Mouse (Mus musculus) lung, embryonic 16.5 days (tissue): ENCODE results near the gene Slc12a8. TPM values are rescaled to one million over a fixed set of nuclear protein-coding genes. Genes with fewer than 3 reads are reported as not detected.
A peak's percentile ranks its signal among the peaks of the same experiment; 100 is the strongest.

Experiments used
- ATAC-seq: fragments of 200-750 bp; cut with Nextera tagmentation; 2 replicates; pipeline ENCODE4 v1.8.0; 2017; ENCODE audit warnings: low read depth, mild to moderate bottlenecking, moderate library complexity
- H3K27ac ChIP-seq: fragments of 300-500 bp; sonication (generic); 2 replicates; pipeline ENCODE4 v1.5.1; 2014; ENCODE audit warnings: mild to moderate bottlenecking, control low read depth, low read length
- H3K27me3 ChIP-seq: fragments of 300-500 bp; sonication (generic); 2 replicates; pipeline ENCODE4 v1.6.1; 2014; ENCODE audit warnings: low read depth, low read length, mixed read lengths; ENCODE audit not compliant: control insufficient read depth, insufficient read depth
- H3K36me3 ChIP-seq: fragments of 300-500 bp; sonication (generic); 2 replicates; pipeline ENCODE4 v1.6.1; 2014; ENCODE audit warnings: low read length; ENCODE audit not compliant: control insufficient read depth, insufficient read depth
- H3K4me1 ChIP-seq: fragments of 300-500 bp; sonication (generic); replicated peaks from 2 replicates; pipeline ENCODE4 v1.6.1; 2014; ENCODE audit warnings: low read length, mixed read lengths; ENCODE audit not compliant: control insufficient read depth, insufficient read depth
- H3K4me2 ChIP-seq: fragments of 300-500 bp; sonication (generic); 2 replicates; pipeline ENCODE4 v1.6.1; 2014; ENCODE audit warnings: low read depth, low read length, control low read depth
- H3K4me3 ChIP-seq: fragments of 300-500 bp; sonication (generic); 2 replicates; pipeline ENCODE4 v1.5.1; 2014; ENCODE audit warnings: mild to moderate bottlenecking, low read length, control low read depth
- H3K9ac ChIP-seq: fragments of 300-500 bp; sonication (generic); 2 replicates; pipeline ENCODE4 v1.6.1; 2014; ENCODE audit warnings: low read length, control low read depth
- H3K9me3 ChIP-seq: fragments of 300-500 bp; sonication (generic); 2 replicates; pipeline ENCODE4 v1.6.1; 2016; ENCODE audit warnings: low read length; ENCODE audit not compliant: control insufficient read depth
- WGBS: fragments of 180-500 bp; shearing (Covaris S2); extraction: QIAGEN DNeasy Blood & Tissue Kit; methylation state at CpG from one replicate; pipeline ENCODE4 v1.1.7; 2014; 5-methylcytosine and 5-hydroxymethylcytosine counted together
- polyA plus RNA-seq: library from polyadenylated mRNA; unstranded; fragments of >200 nt; fragmentation: Nextera tagmentation; extraction: Ambion mirVana; gene quantifications from 2 replicates; pipeline ENCODE4 v1.2.1, GENCODE M21; 2015

The Slc12a8 gene
- polyA plus RNA-seq, 1 experiment from 2014 or later, result 0.39 TPM

- no peak overlapping the region for H3K4me2 ChIP-seq
- H3K27ac ChIP-seq, result peak overlapping the region; percentile 27
- ATAC-seq, result peak; percentile 63
- no peak overlapping the region for H3K9ac ChIP-seq
- no peaks in the 10 kb centered on the region for H3K9me3 ChIP-seq
- H3K4me1 ChIP-seq, result peaks cover 18% of the 10 kb centered on the region
- H3K27me3 ChIP-seq, result no peaks in the 10 kb centered on the region
- 25% methylated on average over 7 of the region's 7 CpGs for WGBS
- no peaks in the 10 kb centered on the region for H3K36me3 ChIP-seq
- H3K4me3 ChIP-seq, result no peak overlapping the region
These were observed 159.5 kb downstream of the Slc12a8 start for GRCm38 (mm10) chr16:33676347-33677312.

- Histone ChIP-seq H3K27me3 (no peaks in the 10 kb centered on the region), H3K4me3 (no peak overlapping the region), H3K36me3 (no peaks in the 10 kb centered on the region), H3K4me2 (no peak overlapping the region), H3K9me3 (no peaks in the 10 kb centered on the region), H3K9ac (no peak overlapping the region), H3K27ac (no peak overlapping the region), H3K4me1 (peaks cover 18% of the 10 kb centered on the region)
- WGBS, result 85% methylated on average over 7 of the region's 7 CpGs
- no peak for ATAC-seq
These were observed 160.2 kb downstream of the Slc12a8 start for GRCm38 (mm10) chr16:33677313-33677690.

- no peak overlapping the region for H3K9ac ChIP-seq
- no peak overlapping the region for H3K27ac ChIP-seq
- no peak for ATAC-seq
- peaks cover 18% of the 10 kb centered on the region for H3K4me1 ChIP-seq
- H3K4me2 ChIP-seq, result no peak overlapping the region
- 71% methylated on average over 5 of the region's 5 CpGs for WGBS
- H3K4me3 ChIP-seq, result no peak overlapping the region
- no peaks in the 10 kb centered on the region for H3K36me3 ChIP-seq
- H3K9me3 ChIP-seq, result no peaks in the 10 kb centered on the region
- H3K27me3 ChIP-seq, result no peaks in the 10 kb centered on the region
These were observed 160.8 kb downstream of the Slc12a8 start for GRCm38 (mm10) chr16:33677901-33678300.

- no peak for ATAC-seq
- Histone ChIP-seq H3K27ac (peak overlapping the region; percentile 34; the same call in 1 of the 2 replicates), H3K4me3 (no peak overlapping the region)
These were observed 163.1 kb downstream of the Slc12a8 start for GRCm38 (mm10) chr16:33680271-33680670.

GRCm38 (mm10) chr16:33680816-33681215, 163.7 kb downstream of the Slc12a8 start:
- Histone ChIP-seq H3K4me1 (peaks cover 16% of the 10 kb centered on the region), H3K36me3 (no peaks in the 10 kb centered on the region), H3K9me3 (no peaks in the 10 kb centered on the region), H3K9ac (no peak overlapping the region), H3K27me3 (no peaks in the 10 kb centered on the region), H3K4me2 (no peak overlapping the region), H3K27ac (peak overlapping the region; percentile 34; the same call in 1 of the 2 replicates), H3K4me3 (no peak overlapping the region)
- WGBS, result 50% methylated on average over 10 of the region's 10 CpGs
- no peak for ATAC-seq

More at GRCm38 (mm10) chr16:33680271-33680670, 163.1 kb downstream of the Slc12a8 start:
- no peak overlapping the region for H3K9ac ChIP-seq
- H3K27me3 ChIP-seq, result no peaks in the 10 kb centered on the region
- peaks cover 16% of the 10 kb centered on the region for H3K4me1 ChIP-seq
- H3K9me3 ChIP-seq, result no peaks in the 10 kb centered on the region
- H3K36me3 ChIP-seq, result no peaks in the 10 kb centered on the region
- no peak overlapping the region for H3K4me2 ChIP-seq
- WGBS, result 78% methylated on average over 7 of the region's 7 CpGs

- no peak overlapping the region for H3K27ac ChIP-seq
- H3K27me3 ChIP-seq, result no peaks in the 10 kb centered on the region
- no peaks in the 10 kb centered on the region for H3K36me3 ChIP-seq
- no peaks in the 10 kb centered on the region for H3K9me3 ChIP-seq
- peaks cover 16% of the 10 kb centered on the region for H3K4me1 ChIP-seq
- no peak overlapping the region for H3K4me2 ChIP-seq
- no peak overlapping the region for H3K9ac ChIP-seq
- no peak for ATAC-seq
- H3K4me3 ChIP-seq, result no peak overlapping the region
These were observed 164.5 kb downstream of the Slc12a8 start for GRCm38 (mm10) chr16:33681661-33682060.

GRCm38 (mm10) chr16:33682651-33683050, 165.5 kb downstream of the Slc12a8 start:
- ATAC-seq, result no peak
- H3K27ac ChIP-seq, result no peak overlapping the region
- peaks cover 21% of the 10 kb centered on the region for H3K4me1 ChIP-seq
- WGBS, result 72% methylated on average over 3 of the region's 3 CpGs
- H3K36me3 ChIP-seq, result no peaks in the 10 kb centered on the region
- no peak overlapping the region for H3K4me2 ChIP-seq
- H3K9me3 ChIP-seq, result no peaks in the 10 kb centered on the region
- no peak overlapping the region for H3K9ac ChIP-seq
- no peak overlapping the region for H3K4me3 ChIP-seq
- H3K27me3 ChIP-seq, result no peaks in the 10 kb centered on the region

- H3K9me3 ChIP-seq, result no peaks in the 10 kb centered on the region
These were observed 166.4 kb downstream of the Slc12a8 start for GRCm38 (mm10) chr16:33683206-33684161.

More at GRCm38 (mm10) chr16:33683206-33684161, 166.4 kb downstream of the Slc12a8 start:
- Histone ChIP-seq H3K27me3 (no peaks in the 10 kb centered on the region), H3K27ac (peak overlapping the region; percentile 79), H3K9ac (peak overlapping the region; percentile 82), H3K36me3 (no peaks in the 10 kb centered on the region), H3K4me2 (peak overlapping the region; percentile 72), H3K4me3 (peak overlapping the region; percentile 80), H3K4me1 (peaks cover 21% of the 10 kb centered on the region)
- WGBS, result 61% methylated on average over 13 of the region's 13 CpGs
- peak; percentile 19; the same call in 1 of the 2 replicates for ATAC-seq
